Mouse (Mus musculus) bone marrow macrophage, adult 2 months (primary cell): ENCODE results near the gene Olfr521.

Source experiments
- CTCF ChIP-seq: IDR thresholded peaks from 2 replicates; pipeline ENCODE4 v1.5.1; 2012; ENCODE audit warnings: low read depth, mild to moderate bottlenecking, low read length, moderate library complexity
- POLR2A ChIP-seq: IDR thresholded peaks from 2 replicates; pipeline ENCODE4 v1.6.1; 2012; ENCODE audit warnings: mild to moderate bottlenecking, low read depth, low read length, borderline replicate concordance

DNA sequence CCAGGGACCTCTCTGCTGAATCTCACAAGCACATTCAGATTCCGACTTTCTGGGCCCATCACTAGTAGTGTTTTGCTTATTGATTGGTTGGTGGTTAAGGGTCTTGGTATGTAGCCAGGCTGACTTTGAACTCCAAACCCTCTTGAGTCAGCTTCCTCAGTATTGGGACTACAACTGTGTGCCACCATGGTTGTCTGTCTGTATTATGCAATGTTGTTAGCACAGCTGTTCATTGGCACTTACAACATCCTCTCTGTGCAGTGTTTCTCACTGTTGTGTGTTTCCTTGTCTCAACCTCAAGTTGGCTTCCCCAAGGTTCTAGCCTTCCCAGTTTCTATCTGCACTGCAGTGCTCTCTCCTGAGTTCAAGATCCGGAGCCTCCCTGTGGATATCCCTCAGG lies 46.8 kb upstream of the Olfr521 start:
- no peak for TF ChIP-seq CTCF
- no peak for TF ChIP-seq POLR2A
